Mouse (Mus musculus) kidney, embryonic 14.5 days (tissue): ENCODE data around the gene Rxra. TPM values are rescaled to one million over a fixed set of nuclear protein-coding genes. Genes with fewer than 3 reads are reported as not detected.

Source experiments
- ATAC-seq: fragments of 200-750 bp; cut with Nextera tagmentation; 2 replicates; pipeline ENCODE4 v1.8.0; 2017; ENCODE audit warnings: moderate number of reproducible peaks, mild to moderate bottlenecking, moderate TSS enrichment, moderate library complexity; ENCODE audit not compliant: low FRiP score, low TSS enrichment
- H3K27ac ChIP-seq: fragments of 300-500 bp; sonication (generic); 2 replicates; pipeline ENCODE4 v1.5.1; 2014; ENCODE audit warnings: low read depth, mild to moderate bottlenecking, low read length, moderate library complexity, mixed read lengths
- H3K27me3 ChIP-seq: fragments of 300-500 bp; sonication (generic); 2 replicates; pipeline ENCODE4 v1.6.1; 2014; ENCODE audit warnings: mild to moderate bottlenecking, low read length; ENCODE audit not compliant: control insufficient read depth, insufficient read depth
- H3K36me3 ChIP-seq: fragments of 300-500 bp; sonication (generic); 2 replicates; pipeline ENCODE4 v1.6.1; 2014; ENCODE audit warnings: low read length, mixed read lengths; ENCODE audit not compliant: control insufficient read depth, insufficient read depth
- H3K4me1 ChIP-seq: fragments of 300-500 bp; sonication (generic); 2 replicates; pipeline ENCODE4 v1.6.1; 2014; ENCODE audit warnings: low read length, mixed read lengths; ENCODE audit not compliant: control insufficient read depth, insufficient read depth
- H3K4me2 ChIP-seq: fragments of 300-500 bp; sonication (generic); replicated peaks from 2 replicates; pipeline ENCODE4 v1.6.1; 2014; ENCODE audit warnings: low read depth, mild to moderate bottlenecking, low read length
- H3K4me3 ChIP-seq: fragments of 300-500 bp; sonication (generic); 2 replicates; pipeline ENCODE4 v1.5.1; 2014; ENCODE audit warnings: mild to moderate bottlenecking, low read length
- H3K9ac ChIP-seq: fragments of 300-500 bp; sonication (generic); 2 replicates; pipeline ENCODE4 v1.6.1; 2014; ENCODE audit warnings: low read depth, mild to moderate bottlenecking, low read length, moderate library complexity
- H3K9me3 ChIP-seq: fragments of 300-500 bp; sonication (generic); 2 replicates; pipeline ENCODE4 v1.6.1; 2016; ENCODE audit warnings: low read length; ENCODE audit not compliant: control insufficient read depth
- WGBS: fragments of 180-500 bp; shearing (Covaris S2); extraction: QIAGEN DNeasy Blood & Tissue Kit; methylation state at CpG from one replicate; pipeline ENCODE4 v1.1.7; 2014; 5-methylcytosine and 5-hydroxymethylcytosine counted together
- polyA plus RNA-seq: library from polyadenylated mRNA; unstranded; fragments of >200 nt; fragmentation: Nextera tagmentation; extraction: Ambion mirVana; gene quantifications from 2 replicates; pipeline ENCODE4 v1.2.1, GENCODE M21; 2014

Gene Rxra
- polyA plus RNA-seq, 1 experiment from 2014 or later, result 6.2 TPM

GRCm38 (mm10) chr2:27806691-27807090, 130.5 kb downstream of the Rxra start:
- Histone ChIP-seq H3K27ac (no peak overlapping the region), H3K4me1 (no peaks in the 10 kb centered on the region), H3K4me2 (no peak overlapping the region), H3K36me3 (no peaks in the 10 kb centered on the region), H3K4me3 (no peak overlapping the region), H3K9ac (no peak overlapping the region), H3K27me3 (no peaks in the 10 kb centered on the region), H3K9me3 (no peaks in the 10 kb centered on the region)
- no peak for ATAC-seq
- WGBS, result 89% methylated on average over 7 of the region's 7 CpGs

- Histone ChIP-seq H3K4me2 (no peak overlapping the region), H3K27ac (no peak overlapping the region), H3K9ac (no peak overlapping the region), H3K4me1 (no peaks in the 10 kb centered on the region), H3K4me3 (no peak overlapping the region), H3K36me3 (no peaks in the 10 kb centered on the region), H3K27me3 (no peaks in the 10 kb centered on the region), H3K9me3 (no peaks in the 10 kb centered on the region)
- ATAC-seq, result no peak
- WGBS, result 90% methylated on average over 3 of the region's 3 CpGs
Observed at GRCm38 (mm10) chr2:27807684-27808083, 131.4 kb downstream of the Rxra start.

- 88% methylated on average over 4 of the region's 4 CpGs for WGBS
- Histone ChIP-seq H3K9ac (no peak overlapping the region), H3K4me2 (no peak overlapping the region), H3K4me1 (no peaks in the 10 kb centered on the region), H3K27me3 (no peaks in the 10 kb centered on the region), H3K27ac (no peak overlapping the region), H3K4me3 (no peak overlapping the region), H3K36me3 (no peaks in the 10 kb centered on the region), H3K9me3 (no peaks in the 10 kb centered on the region)
- ATAC-seq, result no peak
Observed at GRCm38 (mm10) chr2:27809897-27810296, 133.7 kb downstream of the Rxra start.

Other genes starting within 250 kb of the Rxra start
- 6.3 and 8.2 TPM in 2 replicates for gene Vav2, start 249.4 kb upstream of the Rxra start, polyA plus RNA-seq
- gene Brd3os, start 234.1 kb upstream of the Rxra start, polyA plus RNA-seq, result 10.4 and 12.0 TPM in 2 replicates
- gene Brd3, start 168.8 kb upstream of the Rxra start, polyA plus RNA-seq, result 134 and 147 TPM in 2 replicates
- gene Wdr5, start 161.3 kb upstream of the Rxra start, polyA plus RNA-seq, result 37.1 and 73.5 TPM in 2 replicates
- gene Col5a1, start 210.0 kb downstream of the Rxra start, polyA plus RNA-seq, result 41.9 and 42.3 TPM in 2 replicates